Mouse (Mus musculus): ENCODE data around the gene Lyrm1. TPM values are rescaled to one million over a fixed set of nuclear protein-coding genes. Genes with fewer than 3 reads are reported as not detected.

Lyrm1 gene
- polyA plus RNA-seq, 1 experiment from 2014 or later: 11.0 TPM

DNA sequence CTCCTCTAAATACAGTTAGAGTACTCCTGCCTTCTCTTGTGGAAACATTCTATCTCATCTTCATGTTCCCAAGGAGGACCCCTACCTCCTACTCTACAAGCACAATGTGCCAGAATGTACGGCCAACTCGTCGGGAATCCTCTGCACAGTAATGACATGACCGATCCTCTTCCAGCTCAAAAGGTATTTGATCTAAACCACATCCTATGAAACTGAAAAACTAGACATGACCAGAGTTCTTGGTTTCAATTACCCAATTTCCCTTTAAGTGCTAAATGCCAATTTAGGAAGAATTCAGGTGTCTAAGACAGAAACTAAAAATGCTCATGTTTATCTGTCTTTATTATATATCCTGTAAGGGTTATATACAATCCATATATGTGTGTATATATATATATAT, 23.5 kb upstream of the Lyrm1 start:
- Histone ChIP-seq H3K27me3 (ENCODE audit: control insufficient read depth, insufficient read depth, low read length) (no peaks in the 10 kb centered on the region), H3K4me3 (ENCODE audit: low read depth, low read length) (no peak overlapping the region), H3K9ac (replicated peaks; ENCODE audit: low read length) (no peak overlapping the region), H3K36me3 (replicated peaks; ENCODE audit: control insufficient read depth, insufficient read depth, low read depth, low read length) (no peaks in the 10 kb centered on the region), H3K4me2 (ENCODE audit: low read depth, low read length) (no peak overlapping the region), H3K9me3 (replicated peaks; ENCODE audit: control insufficient read depth, low read length) (no peaks in the 10 kb centered on the region), H3K27ac (replicated peaks; ENCODE audit: low read depth, low read length) (no peak overlapping the region), H3K4me1 (ENCODE audit: control insufficient read depth, insufficient read depth, low read length) (no peaks in the 10 kb centered on the region)
- DNase-seq (ENCODE audit: low spot score) (no peak), ATAC-seq (replicated peaks; ENCODE audit: insufficient number of reproducible peaks, low FRiP score, low TSS enrichment, low read depth) (no peak)
- WGBS: 90% methylated on average over 4 of the region's 4 CpGs

DNA sequence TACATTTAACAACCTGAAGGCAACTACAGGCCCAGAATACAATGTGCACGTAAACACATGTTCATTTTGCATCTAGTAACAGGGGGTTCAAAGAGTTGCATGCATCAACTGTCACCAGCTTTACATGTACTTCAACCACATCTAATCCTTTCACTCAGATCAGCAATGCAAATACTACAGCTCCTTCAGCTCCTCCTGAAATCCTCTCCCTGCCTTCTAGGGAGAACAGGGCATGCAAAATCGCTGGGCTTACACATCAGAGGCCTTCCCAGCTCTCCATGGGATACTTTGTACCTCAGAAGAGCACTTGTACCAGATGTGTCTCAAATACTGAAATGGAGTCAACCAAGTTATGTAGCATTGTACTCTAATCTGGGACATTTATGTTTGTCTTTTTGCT, 22.6 kb upstream of the Lyrm1 start:
- DNase-seq (ENCODE audit: low spot score): no peak
- no peaks in the 10 kb centered on the region for H3K36me3 ChIP-seq (replicated peaks; ENCODE audit: control insufficient read depth, insufficient read depth, low read depth, low read length)
- H3K4me1 ChIP-seq (ENCODE audit: control insufficient read depth, insufficient read depth, low read length): no peaks in the 10 kb centered on the region
- no peak overlapping the region for H3K9ac ChIP-seq (replicated peaks; ENCODE audit: low read length)
- 55% methylated on average over 2 of the region's 2 CpGs for WGBS
- H3K4me3 ChIP-seq (ENCODE audit: low read depth, low read length): no peak overlapping the region
- H3K27me3 ChIP-seq (ENCODE audit: control insufficient read depth, insufficient read depth, low read length): no peaks in the 10 kb centered on the region
- H3K4me2 ChIP-seq (ENCODE audit: low read depth, low read length): no peak overlapping the region
- ATAC-seq (replicated peaks; ENCODE audit: insufficient number of reproducible peaks, low FRiP score, low TSS enrichment, low read depth): no peak
- H3K9me3 ChIP-seq (replicated peaks; ENCODE audit: control insufficient read depth, low read length): no peaks in the 10 kb centered on the region
- no peak overlapping the region for H3K27ac ChIP-seq (replicated peaks; ENCODE audit: low read depth, low read length)

DNA sequence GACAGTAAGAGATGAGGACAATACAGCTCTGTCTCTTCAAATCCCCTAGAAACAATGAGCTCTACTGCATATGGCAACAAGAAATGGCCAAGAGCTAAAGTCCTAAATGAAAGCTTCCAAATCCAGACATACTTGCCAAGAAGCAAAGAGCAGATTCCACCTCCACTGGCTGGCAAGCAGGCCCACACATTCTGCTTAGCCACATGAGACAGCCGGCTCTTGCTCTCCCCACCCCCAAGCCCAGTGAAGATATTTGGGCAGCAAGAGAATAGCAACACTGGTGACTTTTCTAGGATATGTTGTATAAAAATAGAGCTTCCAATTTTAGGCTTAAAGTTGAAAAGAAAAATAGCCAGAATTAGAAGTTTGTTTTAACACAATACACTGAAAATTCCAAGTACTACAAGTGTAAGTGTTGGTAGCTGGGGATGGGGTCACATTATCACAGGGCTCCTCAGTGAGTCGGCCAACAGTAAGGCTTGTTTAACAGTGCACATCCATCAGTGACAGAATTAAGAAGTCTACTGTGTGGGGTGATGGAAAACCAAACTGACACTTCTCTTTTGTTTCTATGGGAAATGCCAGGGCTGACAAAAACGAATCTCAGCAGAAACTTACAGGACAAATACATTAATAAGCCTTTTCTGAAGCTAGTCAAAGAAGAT, 19.8 kb upstream of the Lyrm1 start:
- 64% methylated on average over 3 of the region's 3 CpGs for WGBS
- no peak overlapping the region for H3K4me3 ChIP-seq (ENCODE audit: low read depth, low read length)
- ATAC-seq (replicated peaks; ENCODE audit: insufficient number of reproducible peaks, low FRiP score, low TSS enrichment, low read depth): no peak

DNA sequence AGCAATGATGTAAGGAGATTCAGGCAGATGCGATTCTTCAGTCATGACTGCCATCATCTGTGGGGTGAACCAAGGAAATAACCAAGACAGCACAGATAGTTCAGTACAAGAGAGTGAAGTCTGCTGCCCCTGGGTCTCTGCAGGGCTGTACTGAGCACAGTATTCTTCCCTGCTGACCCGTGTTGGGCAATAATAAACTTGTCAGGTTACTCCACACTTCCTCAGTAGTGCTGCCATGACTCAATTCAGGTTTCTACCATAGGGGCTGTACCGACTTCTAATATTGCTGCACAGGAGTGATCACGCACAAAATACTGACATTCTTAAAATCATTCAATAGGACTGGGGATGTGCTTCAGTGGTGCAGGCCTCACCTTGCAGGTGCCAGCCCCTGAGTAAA, 16.5 kb upstream of the Lyrm1 start:
- H3K4me2 ChIP-seq (ENCODE audit: low read depth, low read length): no peak overlapping the region
- no peak overlapping the region for H3K9ac ChIP-seq (replicated peaks; ENCODE audit: low read length)
- no peak overlapping the region for H3K4me3 ChIP-seq (ENCODE audit: low read depth, low read length)
- 91% methylated on average over 4 of the region's 4 CpGs for WGBS
- no peak for DNase-seq (ENCODE audit: low spot score)
- H3K4me1 ChIP-seq (ENCODE audit: control insufficient read depth, insufficient read depth, low read length): no peaks in the 10 kb centered on the region
- no peak overlapping the region for H3K27ac ChIP-seq (replicated peaks; ENCODE audit: low read depth, low read length)
- H3K27me3 ChIP-seq (ENCODE audit: control insufficient read depth, insufficient read depth, low read length): no peaks in the 10 kb centered on the region
- no peaks in the 10 kb centered on the region for H3K9me3 ChIP-seq (replicated peaks; ENCODE audit: control insufficient read depth, low read length)
- ATAC-seq (replicated peaks; ENCODE audit: insufficient number of reproducible peaks, low FRiP score, low TSS enrichment, low read depth): no peak
- H3K36me3 ChIP-seq (replicated peaks; ENCODE audit: control insufficient read depth, insufficient read depth, low read depth, low read length): no peaks in the 10 kb centered on the region

More for the DNA sequence above, 19.8 kb upstream of the Lyrm1 start:
- no peak for DNase-seq (ENCODE audit: low spot score)
- H3K4me2 ChIP-seq (ENCODE audit: low read depth, low read length): no peak overlapping the region
- no peaks in the 10 kb centered on the region for H3K27me3 ChIP-seq (ENCODE audit: control insufficient read depth, insufficient read depth, low read length)
- no peaks in the 10 kb centered on the region for H3K4me1 ChIP-seq (ENCODE audit: control insufficient read depth, insufficient read depth, low read length)
- no peaks in the 10 kb centered on the region for H3K9me3 ChIP-seq (replicated peaks; ENCODE audit: control insufficient read depth, low read length)
- no peaks in the 10 kb centered on the region for H3K36me3 ChIP-seq (replicated peaks; ENCODE audit: control insufficient read depth, insufficient read depth, low read depth, low read length)
- no peak overlapping the region for H3K27ac ChIP-seq (replicated peaks; ENCODE audit: low read depth, low read length)
- H3K9ac ChIP-seq (replicated peaks; ENCODE audit: low read length): no peak overlapping the region

DNA sequence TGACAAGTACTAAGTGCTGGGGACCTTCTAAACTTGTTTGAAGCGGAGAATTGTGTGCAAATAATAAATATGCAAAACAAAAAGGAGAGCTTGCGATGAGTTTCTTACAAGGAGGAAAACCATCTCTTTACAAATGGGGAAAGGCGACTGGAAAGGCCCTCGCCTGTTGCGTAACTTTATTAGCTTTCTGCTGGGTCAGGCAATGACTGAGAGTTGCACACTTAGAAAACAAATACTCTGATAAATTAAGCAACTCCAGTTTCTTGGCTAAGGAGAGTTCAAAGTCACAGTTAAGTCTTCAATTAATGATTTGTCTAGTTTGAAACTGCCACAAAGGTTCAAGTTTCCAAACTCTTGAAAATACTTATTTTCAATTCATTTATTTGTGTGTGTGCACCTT, 15.3 kb upstream of the Lyrm1 start:
- H3K27me3 ChIP-seq (ENCODE audit: control insufficient read depth, insufficient read depth, low read length): no peaks in the 10 kb centered on the region
- H3K36me3 ChIP-seq (replicated peaks; ENCODE audit: control insufficient read depth, insufficient read depth, low read depth, low read length): no peaks in the 10 kb centered on the region
- DNase-seq (ENCODE audit: low spot score) (no peak), ATAC-seq (replicated peaks; ENCODE audit: insufficient number of reproducible peaks, low FRiP score, low TSS enrichment, low read depth) (no peak)
- H3K4me2 ChIP-seq (ENCODE audit: low read depth, low read length): no peak overlapping the region
- H3K27ac ChIP-seq (replicated peaks; ENCODE audit: low read depth, low read length): no peak overlapping the region
- H3K9ac ChIP-seq (replicated peaks; ENCODE audit: low read length): no peak overlapping the region
- H3K4me3 ChIP-seq (ENCODE audit: low read depth, low read length): no peak overlapping the region
- WGBS: 87% methylated on average over 5 of the region's 5 CpGs
- H3K4me1 ChIP-seq (ENCODE audit: control insufficient read depth, insufficient read depth, low read length): no peaks in the 10 kb centered on the region
- no peaks in the 10 kb centered on the region for H3K9me3 ChIP-seq (replicated peaks; ENCODE audit: control insufficient read depth, low read length)

DNA sequence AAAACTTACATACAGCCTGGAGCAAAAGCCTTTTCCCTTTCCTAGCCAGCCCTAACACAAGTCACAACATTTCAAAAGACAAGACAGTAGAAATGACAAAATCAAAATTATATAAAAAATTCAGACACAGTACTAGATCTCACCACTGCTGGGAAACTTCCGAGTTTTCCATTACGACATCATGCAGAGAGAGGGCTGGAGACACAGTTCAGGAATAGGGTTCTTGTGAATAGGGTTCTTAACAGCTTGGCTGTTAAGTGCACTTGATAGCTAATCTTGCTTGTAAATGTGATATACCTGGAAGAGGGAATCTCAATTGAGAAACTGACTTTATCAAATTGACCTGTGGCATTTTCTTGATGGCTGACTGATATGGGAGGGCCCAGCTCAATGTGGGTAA, 14.4 kb upstream of the Lyrm1 start:
- ATAC-seq (replicated peaks; ENCODE audit: insufficient number of reproducible peaks, low FRiP score, low TSS enrichment, low read depth) (no peak), DNase-seq (ENCODE audit: low spot score) (no peak)
- H3K4me3 ChIP-seq (ENCODE audit: low read depth, low read length): no peak overlapping the region
- H3K4me2 ChIP-seq (ENCODE audit: low read depth, low read length): no peak overlapping the region
- no peaks in the 10 kb centered on the region for H3K36me3 ChIP-seq (replicated peaks; ENCODE audit: control insufficient read depth, insufficient read depth, low read depth, low read length)
- WGBS: 91% methylated on average over 2 of the region's 2 CpGs
- H3K9ac ChIP-seq (replicated peaks; ENCODE audit: low read length): no peak overlapping the region
- H3K4me1 ChIP-seq (ENCODE audit: control insufficient read depth, insufficient read depth, low read length): no peaks in the 10 kb centered on the region
- H3K27me3 ChIP-seq (ENCODE audit: control insufficient read depth, insufficient read depth, low read length): no peaks in the 10 kb centered on the region
- H3K27ac ChIP-seq (replicated peaks; ENCODE audit: low read depth, low read length): no peak overlapping the region
- no peaks in the 10 kb centered on the region for H3K9me3 ChIP-seq (replicated peaks; ENCODE audit: control insufficient read depth, low read length)

DNA sequence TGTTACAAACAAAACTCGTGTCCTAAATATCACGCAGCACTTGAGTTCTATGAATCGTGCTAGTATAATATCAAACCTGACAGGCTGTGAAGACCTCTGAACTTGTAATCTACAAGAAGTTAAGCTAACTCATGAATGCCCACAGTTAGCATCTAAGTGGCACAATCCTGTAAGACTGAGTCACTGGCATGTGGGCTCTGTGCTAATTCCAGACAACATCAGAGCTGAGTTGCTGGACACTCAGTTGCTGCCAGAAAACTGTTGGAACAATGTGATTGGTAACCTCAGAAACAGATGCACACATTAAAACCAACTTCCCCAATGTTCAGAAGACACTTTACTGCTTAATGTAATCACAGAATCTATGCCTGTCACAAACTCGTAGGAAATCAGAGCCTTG, 7.8 kb upstream of the Lyrm1 start:
- WGBS: 87% methylated on average over 4 of the region's 4 CpGs
- Histone ChIP-seq H3K36me3 (replicated peaks; ENCODE audit: control insufficient read depth, insufficient read depth, low read depth, low read length) (no peaks in the 10 kb centered on the region), H3K4me1 (ENCODE audit: control insufficient read depth, insufficient read depth, low read length) (no peaks in the 10 kb centered on the region), H3K9me3 (replicated peaks; ENCODE audit: control insufficient read depth, low read length) (no peaks in the 10 kb centered on the region), H3K9ac (replicated peaks; ENCODE audit: low read length) (no peak overlapping the region), H3K27me3 (ENCODE audit: control insufficient read depth, insufficient read depth, low read length) (no peaks in the 10 kb centered on the region), H3K4me3 (ENCODE audit: low read depth, low read length) (no peak overlapping the region), H3K4me2 (ENCODE audit: low read depth, low read length) (no peak overlapping the region), H3K27ac (replicated peaks; ENCODE audit: low read depth, low read length) (no peak overlapping the region)
- ATAC-seq (replicated peaks; ENCODE audit: insufficient number of reproducible peaks, low FRiP score, low TSS enrichment, low read depth) (no peak), DNase-seq (ENCODE audit: low spot score) (no peak)

DNA sequence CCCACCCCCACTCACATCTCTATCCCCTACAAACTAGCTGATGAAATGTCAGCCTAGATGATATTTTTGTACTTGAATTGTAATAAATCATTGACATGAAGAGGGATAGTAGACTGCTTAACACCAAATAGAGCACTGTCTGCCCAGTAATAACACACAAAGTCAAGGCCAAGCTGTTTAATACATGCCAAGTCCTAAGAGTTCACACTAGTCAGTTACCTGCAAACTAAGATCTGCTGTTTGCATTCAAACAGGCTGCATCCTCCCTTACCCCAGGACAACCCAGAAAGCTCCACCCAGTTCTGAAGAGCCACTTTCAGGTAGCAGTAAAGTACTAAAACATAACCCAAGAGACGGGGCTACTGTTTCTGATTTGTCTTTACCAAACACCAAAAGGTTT, 3.5 kb upstream of the Lyrm1 start:
- 94% methylated on average over 1 of the region's 1 CpGs for WGBS
- Histone ChIP-seq H3K9ac (replicated peaks; ENCODE audit: low read length) (no peak overlapping the region), H3K9me3 (replicated peaks; ENCODE audit: control insufficient read depth, low read length) (no peaks in the 10 kb centered on the region), H3K36me3 (replicated peaks; ENCODE audit: control insufficient read depth, insufficient read depth, low read depth, low read length) (no peaks in the 10 kb centered on the region), H3K4me1 (ENCODE audit: control insufficient read depth, insufficient read depth, low read length) (no peaks in the 10 kb centered on the region), H3K27me3 (ENCODE audit: control insufficient read depth, insufficient read depth, low read length) (no peaks in the 10 kb centered on the region), H3K27ac (replicated peaks; ENCODE audit: low read depth, low read length) (no peak overlapping the region), H3K4me2 (ENCODE audit: low read depth, low read length) (no peak overlapping the region), H3K4me3 (ENCODE audit: low read depth, low read length) (no peak overlapping the region)
- ATAC-seq (replicated peaks; ENCODE audit: insufficient number of reproducible peaks, low FRiP score, low TSS enrichment, low read depth) (no peak), DNase-seq (ENCODE audit: low spot score) (no peak)

Data from embryonic facial prominence, embryonic 11.5 days (tissue).